Mouse (Mus musculus) thymus, adult 18-20 months (tissue): ENCODE measurements around the gene Gsg1l.
A peak's percentile ranks its signal among the peaks of the same experiment; 100 is the strongest.

ENCODE experiments used
- DNase-seq, 2 experiments: peaks; one replicate each; pipeline ENCODE4 v3.0.0; 2022; ENCODE audit warnings: mixed read lengths in 2 of 2

The Gsg1l gene

DNA sequence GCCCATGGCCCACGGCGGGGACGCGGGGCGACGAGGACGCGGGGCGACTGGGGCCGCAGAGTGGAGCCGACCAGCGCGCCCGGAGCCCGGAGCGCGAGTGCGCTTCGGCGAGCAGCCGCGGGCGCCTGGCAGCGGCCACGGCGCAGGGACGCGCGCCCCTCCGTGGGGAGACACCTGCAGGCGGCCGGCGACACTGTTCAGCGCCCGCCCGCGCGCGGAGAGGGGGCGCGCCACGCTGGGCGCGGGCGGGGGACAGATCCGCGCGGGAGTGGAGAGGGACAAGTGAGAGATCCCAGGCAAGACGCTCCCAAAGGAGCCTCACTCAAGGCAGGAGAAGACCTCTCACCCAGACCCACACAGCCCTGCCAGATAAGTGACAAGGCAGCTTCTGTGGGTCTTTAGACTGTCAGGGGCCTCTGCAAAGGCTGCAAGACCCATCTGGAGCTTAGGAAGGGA is at the start of gene Gsg1l:
Gsg1l (minus strand) TSS at position 126 of the 456 bp plus-strand sequence.
- DNase-seq = no peak

- DNase-seq = no peak
Observed at GRCm38 (mm10) chr7:126127673-126128072, 45.5 kb upstream of the Gsg1l start.

DNA sequence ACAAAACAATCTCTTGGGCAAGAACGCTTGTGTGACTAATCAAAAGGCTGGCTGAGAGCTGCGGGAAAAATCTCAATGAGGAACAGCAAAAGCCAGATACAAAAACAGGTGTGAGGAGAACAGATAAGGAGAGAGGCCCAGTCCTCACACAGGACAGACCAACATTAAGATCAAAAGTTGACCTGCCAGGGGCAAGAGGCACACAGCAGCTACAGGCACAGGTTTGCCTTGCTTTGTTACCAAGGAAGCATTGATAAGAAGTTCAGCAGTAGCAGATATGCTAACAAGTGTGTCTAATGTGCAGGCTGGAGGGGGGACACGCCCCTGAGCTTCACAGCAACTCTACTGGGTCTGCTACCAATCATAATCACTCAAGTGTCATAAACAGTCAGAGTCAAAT is 44.3 kb upstream of the Gsg1l start:
- no peak for DNase-seq

DNA sequence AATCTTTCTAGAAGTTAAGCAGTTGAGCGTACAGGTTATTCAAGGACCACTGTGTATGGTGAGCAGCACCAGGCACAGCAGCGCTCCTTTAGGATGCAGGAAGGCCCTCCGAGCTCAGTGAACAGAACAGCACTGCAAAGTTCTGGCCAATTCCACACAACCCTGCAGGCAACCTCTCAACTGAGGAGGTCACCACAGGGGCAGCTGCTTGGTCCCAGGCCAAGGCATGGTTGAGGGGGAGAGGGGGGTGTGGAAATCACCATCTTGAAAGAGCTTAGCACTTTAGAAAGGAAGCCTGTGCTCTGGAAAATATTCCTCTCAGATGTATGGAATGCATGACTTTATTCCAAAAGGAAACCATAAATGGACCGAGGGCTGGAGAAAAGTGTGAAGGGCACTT is 39.3 kb upstream of the Gsg1l start:
- no peak for DNase-seq

DNA sequence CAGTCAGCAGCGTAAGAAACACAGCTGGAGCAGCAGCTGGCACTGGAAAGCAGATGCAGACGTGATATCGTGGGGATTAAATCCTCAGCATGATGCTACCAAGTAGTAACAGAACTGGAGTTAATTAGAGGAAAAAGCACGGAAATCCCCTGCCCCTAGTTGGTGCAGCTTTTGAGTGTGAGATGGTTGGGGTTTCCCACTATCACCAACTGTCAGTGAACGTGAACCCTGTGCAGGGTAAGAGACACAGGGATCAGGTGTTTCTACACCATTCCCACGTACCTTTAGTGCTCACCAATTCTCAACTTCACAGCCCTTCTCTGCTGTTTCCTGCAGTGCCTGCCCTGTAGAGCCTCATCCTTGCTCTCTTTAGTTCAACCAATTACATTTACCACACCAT is 37.6 kb upstream of the Gsg1l start:
- DNase-seq = no peak

DNA sequence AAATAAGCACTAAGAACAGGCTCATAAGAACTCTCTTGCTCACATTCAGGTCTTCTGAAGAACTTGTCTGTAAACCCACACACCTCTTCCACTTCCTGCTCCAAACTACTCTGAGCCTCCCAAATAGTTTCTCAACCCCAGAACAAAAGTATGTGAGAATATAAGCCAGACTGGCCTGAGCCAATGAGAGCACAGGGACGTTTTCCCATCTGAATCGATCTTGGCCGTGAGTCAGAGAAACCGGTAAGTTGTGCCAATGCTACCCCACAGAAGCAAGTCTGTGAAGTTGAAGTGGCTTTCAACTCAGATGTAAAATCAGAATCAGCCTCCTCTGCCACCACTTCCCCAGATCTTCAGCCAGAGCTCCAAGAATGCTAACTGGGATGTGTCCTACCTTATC is 31.1 kb upstream of the Gsg1l start:
- DNase-seq = no peak

- no peak for DNase-seq
Observed at GRCm38 (mm10) chr7:126111230-126111629, 29.0 kb upstream of the Gsg1l start.

GRCm38 (mm10) chr7:126109898-126110297 is 27.7 kb upstream of the Gsg1l start:
- DNase-seq = no peak

GRCm38 (mm10) chr7:126100440-126100839 is 18.2 kb upstream of the Gsg1l start:
- no peak for DNase-seq

GRCm38 (mm10) chr7:126099835-126100234 is 17.6 kb upstream of the Gsg1l start:
- no peak for DNase-seq

- no peak for DNase-seq
Observed at GRCm38 (mm10) chr7:126099163-126099775, 17.1 kb upstream of the Gsg1l start.

DNA sequence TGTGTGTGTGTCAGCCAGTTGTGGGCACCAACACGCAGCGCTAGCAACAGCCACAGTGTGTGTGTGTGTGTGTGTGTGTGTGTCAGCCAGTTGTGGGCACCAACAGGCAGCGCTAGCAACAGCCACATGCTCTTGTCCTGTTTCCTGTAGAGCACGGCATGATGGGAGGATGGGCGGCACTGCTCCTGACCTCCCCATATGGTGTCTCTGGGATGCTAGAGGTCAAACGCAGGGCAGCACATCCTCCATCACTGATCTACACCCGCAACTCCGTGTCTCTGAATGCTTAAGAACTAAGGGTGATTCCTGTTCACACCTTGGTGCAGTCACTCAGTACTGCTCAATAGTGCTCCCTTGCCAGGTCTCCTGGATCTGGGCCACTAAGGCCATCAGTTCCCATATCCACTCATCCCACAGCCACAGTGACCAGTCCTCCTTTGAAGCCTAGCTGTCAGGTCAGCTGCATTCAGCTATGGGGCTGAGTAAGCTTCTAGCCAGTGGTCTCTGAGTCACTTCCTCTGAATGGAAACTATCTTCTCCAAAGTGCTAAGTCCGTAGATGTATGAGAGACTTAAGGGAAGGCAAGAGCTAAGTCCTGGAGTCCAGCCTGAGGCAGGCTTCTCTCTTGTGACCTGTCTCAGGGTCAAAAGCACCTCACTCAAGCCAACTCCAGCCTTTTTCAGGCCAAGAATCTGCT is 15.2 kb upstream of the Gsg1l start:
- no peak for DNase-seq

DNA sequence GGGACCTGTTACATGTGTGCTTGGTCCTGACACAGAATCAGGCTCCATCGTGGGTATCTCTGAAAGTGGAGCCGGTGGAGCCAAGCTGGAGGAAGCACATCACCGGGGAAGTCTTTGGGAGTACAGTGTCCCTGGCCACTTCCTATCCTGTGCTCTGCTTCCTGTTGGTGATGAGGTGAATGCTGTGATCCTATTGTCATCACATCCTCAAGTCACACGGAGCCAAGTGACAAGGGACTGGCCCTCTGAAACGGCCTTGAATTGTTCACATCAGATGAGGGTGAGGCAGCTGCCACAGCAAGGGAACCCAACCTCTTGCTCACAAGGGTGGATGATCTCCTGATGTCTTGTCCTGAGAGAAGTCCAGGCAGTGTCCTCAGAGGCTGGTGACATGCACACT is 14.4 kb upstream of the Gsg1l start:
- DNase-seq = no peak

DNA sequence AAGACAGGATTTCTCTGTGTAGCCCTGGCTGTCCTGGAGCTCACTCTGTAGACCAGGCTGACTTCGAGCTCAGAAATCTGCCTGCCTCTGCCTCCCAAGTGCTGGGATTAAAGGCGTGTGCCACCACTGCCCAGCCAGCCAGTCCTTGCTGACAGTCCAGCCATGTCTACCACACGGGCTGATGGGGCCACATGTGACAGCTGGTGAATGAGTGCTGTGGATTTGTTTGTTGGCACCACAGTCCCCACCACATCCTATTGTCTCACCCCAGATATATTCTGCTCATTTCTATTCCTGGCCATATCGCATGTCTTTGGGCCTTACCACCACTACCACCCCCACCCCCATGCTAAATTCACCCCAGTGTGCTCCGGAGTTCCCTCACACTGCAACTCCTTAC is 12.5 kb upstream of the Gsg1l start:
- DNase-seq = no peak

- no peak for DNase-seq
Observed at GRCm38 (mm10) chr7:126093162-126093561, 11.0 kb upstream of the Gsg1l start.

DNA sequence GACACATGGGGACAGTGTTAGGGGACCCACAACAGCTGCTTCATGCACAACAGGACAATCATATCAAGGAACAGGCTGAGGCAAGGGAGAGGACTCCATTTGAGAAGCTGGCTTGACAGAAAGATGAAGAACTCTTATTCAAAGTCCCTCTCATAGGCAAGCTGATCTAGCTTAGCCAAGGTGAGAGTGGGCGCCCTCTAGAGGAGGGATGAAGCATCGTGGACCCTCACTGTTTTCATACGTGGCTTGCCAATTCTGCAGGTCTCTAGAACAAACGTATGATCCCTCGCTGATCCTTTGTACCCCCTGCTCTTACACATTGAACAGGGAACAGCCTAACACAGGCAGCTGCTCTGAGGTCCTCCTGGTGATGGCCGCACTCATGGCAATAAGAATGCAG is 7.6 kb upstream of the Gsg1l start:
- DNase-seq = peak; percentile 13 to 19

GRCm38 (mm10) chr7:126088155-126088554 is 5.9 kb upstream of the Gsg1l start:
- DNase-seq = no peak

GRCm38 (mm10) chr7:126087602-126088001 is 5.4 kb upstream of the Gsg1l start:
- DNase-seq = peak; percentile 13 to 14

GRCm38 (mm10) chr7:126086321-126086741 is 4.1 kb upstream of the Gsg1l start:
- DNase-seq = no peak

- DNase-seq = no peak
Observed at GRCm38 (mm10) chr7:126085154-126085553, 2.9 kb upstream of the Gsg1l start.

DNA sequence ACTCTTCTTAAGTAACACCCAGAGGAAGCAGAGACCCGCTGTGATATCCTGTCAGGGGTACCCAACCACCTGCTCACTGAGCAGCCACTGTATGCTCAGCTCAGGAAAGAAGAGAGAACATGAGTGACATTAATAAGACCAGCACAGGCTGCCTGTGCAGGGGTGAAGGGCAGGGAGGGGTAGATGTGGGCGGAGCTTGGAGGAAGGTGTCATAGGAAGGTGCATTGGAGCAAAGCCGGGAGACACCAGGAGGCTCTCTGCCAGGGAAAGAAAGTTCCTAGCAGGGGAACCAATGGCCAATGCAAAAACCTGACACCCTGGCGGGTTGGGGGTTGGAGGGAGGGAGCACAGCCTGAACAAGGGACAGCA is 1.8 kb upstream of the Gsg1l start:
- DNase-seq = no peak

DNA sequence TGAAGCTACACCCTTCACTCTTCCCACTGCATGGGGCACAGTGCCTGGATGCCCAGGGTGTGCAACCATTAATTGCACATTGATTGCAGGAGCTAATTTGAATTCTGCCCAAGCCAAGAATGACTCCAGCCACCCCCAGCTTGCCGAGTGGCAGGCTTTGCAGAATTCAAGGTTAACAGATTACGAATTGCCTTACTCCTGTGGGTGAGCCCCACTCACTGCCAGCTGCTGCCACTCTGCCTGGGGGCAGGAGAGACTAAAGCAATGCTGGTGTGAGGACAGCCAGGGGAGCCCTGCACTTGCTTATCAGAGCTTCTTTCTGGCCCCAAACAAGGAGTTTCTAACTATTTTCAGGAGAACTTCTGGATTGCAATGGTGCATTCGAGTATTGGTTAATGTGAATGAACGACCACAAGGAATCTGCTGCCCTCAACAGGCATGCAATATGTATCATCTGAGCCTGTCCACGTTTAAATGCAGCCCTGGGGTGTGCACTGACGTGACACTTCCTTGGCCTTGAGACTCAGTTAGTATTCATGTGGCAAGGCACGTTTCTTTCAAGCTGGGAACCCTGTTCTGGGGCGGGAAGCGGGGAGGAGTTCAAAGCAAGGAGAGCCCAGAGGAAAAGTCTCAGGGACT is 1.2 kb upstream of the Gsg1l start:
- DNase-seq = no peak

DNA sequence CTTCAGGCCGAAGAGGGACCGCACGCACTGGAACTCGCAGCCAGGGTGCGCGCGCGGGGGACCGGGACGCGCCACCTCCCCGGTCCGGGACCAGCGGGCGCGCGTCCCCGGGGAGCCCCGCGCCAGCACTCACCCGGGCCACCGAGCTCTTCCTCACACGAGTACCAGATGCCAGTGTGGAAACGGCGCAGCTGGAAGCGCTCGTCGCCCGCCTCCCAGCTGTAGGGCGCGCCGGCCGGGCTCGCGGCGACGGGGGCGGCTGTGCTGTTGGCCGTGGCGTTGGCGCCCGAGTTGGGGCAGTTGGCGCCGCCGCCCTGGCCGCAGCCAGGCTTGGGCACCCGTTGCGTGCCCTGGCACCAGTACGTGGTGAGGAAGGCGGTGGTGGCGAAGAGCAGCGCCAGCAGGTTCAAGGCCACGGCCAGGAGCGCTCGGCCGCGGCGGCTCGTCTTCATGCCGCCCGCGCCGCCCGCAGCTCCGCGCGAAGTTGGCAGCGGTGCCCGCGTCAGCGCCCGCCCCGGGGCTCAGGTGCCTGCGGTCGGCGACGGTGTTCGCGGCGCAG is 405 bp downstream of the Gsg1l start:
- DNase-seq = no peak
